Mouse (Mus musculus) midbrain, embryonic 13.5 days (tissue): ENCODE data around the gene Fam120a. TPM values are rescaled to one million over a fixed set of nuclear protein-coding genes. Genes with fewer than 3 reads are reported as not detected.

Experiments used
- ATAC-seq: fragments of 200-750 bp; cut with Nextera tagmentation; 2 replicates; pipeline ENCODE4 v1.8.0; 2017; ENCODE audit warnings: mild to moderate bottlenecking, moderate TSS enrichment, moderate library complexity
- H3K27ac ChIP-seq: fragments of 300-500 bp; sonication (generic); 2 replicates; pipeline ENCODE4 v1.5.1; 2015; ENCODE audit warnings: inconsistent platforms, mild to moderate bottlenecking, moderate library complexity
- H3K27me3 ChIP-seq: fragments of 300-500 bp; sonication (generic); 2 replicates; pipeline ENCODE4 v1.6.1; 2015; ENCODE audit warnings: mild to moderate bottlenecking, inconsistent platforms
- H3K36me3 ChIP-seq: fragments of 300-500 bp; sonication (generic); 2 replicates; pipeline ENCODE4 v1.6.1; 2015; ENCODE audit warnings: mild to moderate bottlenecking, inconsistent platforms
- H3K4me1 ChIP-seq: fragments of 300-500 bp; sonication (generic); replicated peaks from 2 replicates; pipeline ENCODE4 v1.6.1; 2015; ENCODE audit warnings: inconsistent platforms
- H3K4me2 ChIP-seq: fragments of 300-500 bp; sonication (generic); replicated peaks from 2 replicates; pipeline ENCODE4 v1.6.1; 2015; ENCODE audit warnings: moderate library complexity, mild to moderate bottlenecking, inconsistent platforms
- H3K4me3 ChIP-seq: fragments of 300-500 bp; sonication (generic); replicated peaks from 2 replicates; pipeline ENCODE4 v1.5.1; 2015; ENCODE audit warnings: mild to moderate bottlenecking, inconsistent platforms
- H3K9ac ChIP-seq: fragments of 300-500 bp; sonication (generic); replicated peaks from 2 replicates; pipeline ENCODE4 v1.6.1; 2015; ENCODE audit warnings: mild to moderate bottlenecking, inconsistent platforms
- H3K9me3 ChIP-seq: fragments of 300-500 bp; sonication (generic); 2 replicates; pipeline ENCODE4 v1.6.1; 2016; ENCODE audit warnings: mild to moderate bottlenecking, inconsistent platforms
- WGBS: fragments of 180-500 bp; shearing (Covaris S2); methylation state at CpG from one replicate; pipeline ENCODE4 v1.1.7; 2015; 5-methylcytosine and 5-hydroxymethylcytosine counted together
- polyA plus RNA-seq: library from polyadenylated mRNA; unstranded; fragments of >200 nt; fragmentation: Nextera tagmentation; extraction: Ambion mirVana; gene quantifications from 2 replicates; pipeline ENCODE4 v1.2.1, GENCODE M21; 2015

Gene Fam120a
- polyA plus RNA-seq, 1 experiment from 2014 or later, result 12.2 TPM

DNA sequence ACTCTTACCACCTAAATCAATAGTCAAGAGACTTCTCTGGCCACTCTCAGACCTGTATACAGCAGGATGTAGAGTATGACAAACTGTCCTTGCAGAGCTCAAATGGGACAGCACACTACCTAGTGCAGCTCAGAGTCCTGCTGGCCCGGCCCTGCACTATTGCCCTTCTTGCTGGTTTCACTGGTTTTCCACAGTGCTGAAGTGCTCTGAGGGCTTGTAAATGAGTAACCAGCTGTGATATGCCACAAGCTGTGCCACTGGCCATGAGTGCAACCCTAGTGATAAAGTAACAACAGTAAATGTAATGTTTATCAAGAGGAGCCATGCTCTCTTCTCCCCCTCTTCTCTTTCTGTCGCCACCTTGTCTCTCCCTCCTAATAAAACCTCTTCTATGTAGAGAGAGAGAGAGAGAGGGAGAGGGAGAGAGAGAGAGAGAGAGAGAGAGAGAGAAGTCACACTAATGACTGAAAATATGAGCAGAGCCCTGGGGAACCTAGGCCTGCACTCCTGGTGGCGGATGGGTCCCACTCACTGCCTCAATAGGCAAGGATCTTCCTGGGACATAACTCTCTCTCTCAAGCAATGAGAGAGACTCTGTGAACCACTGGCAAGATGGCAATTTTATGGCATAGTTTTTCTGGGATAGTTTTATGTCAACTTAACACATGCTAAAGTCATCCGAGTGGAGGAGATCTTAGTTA is 77.4 kb downstream of the Fam120a start:
- peaks cover 73% of the 10 kb centered on the region for H3K36me3 ChIP-seq
- 96% methylated on average over 4 of the region's 4 CpGs for WGBS
- no peak for ATAC-seq
- H3K27ac ChIP-seq, result no peak overlapping the region
- H3K9me3 ChIP-seq, result no peaks in the 10 kb centered on the region
- H3K4me3 ChIP-seq, result no peak overlapping the region
- no peaks in the 10 kb centered on the region for H3K27me3 ChIP-seq
- no peaks in the 10 kb centered on the region for H3K4me1 ChIP-seq
- H3K4me2 ChIP-seq, result no peak overlapping the region
- H3K9ac ChIP-seq, result no peak overlapping the region

- Histone ChIP-seq H3K27ac (peak overlapping the region; percentile 91), H3K4me3 (peak overlapping the region; percentile 46), H3K36me3 (peaks cover 41% of the 10 kb centered on the region), H3K4me2 (peak overlapping the region; percentile 69), H3K27me3 (no peaks in the 10 kb centered on the region), H3K9ac (peak overlapping the region; percentile 84), H3K9me3 (no peaks in the 10 kb centered on the region), H3K4me1 (peaks cover 8% of the 10 kb centered on the region)
- ATAC-seq, result peak; percentile 99
- under 1% methylated on average over 36 of the region's 36 CpGs for WGBS
Observed at GRCm38 (mm10) chr13:48878534-48878933, 89.3 kb downstream of the Fam120a start.

DNA sequence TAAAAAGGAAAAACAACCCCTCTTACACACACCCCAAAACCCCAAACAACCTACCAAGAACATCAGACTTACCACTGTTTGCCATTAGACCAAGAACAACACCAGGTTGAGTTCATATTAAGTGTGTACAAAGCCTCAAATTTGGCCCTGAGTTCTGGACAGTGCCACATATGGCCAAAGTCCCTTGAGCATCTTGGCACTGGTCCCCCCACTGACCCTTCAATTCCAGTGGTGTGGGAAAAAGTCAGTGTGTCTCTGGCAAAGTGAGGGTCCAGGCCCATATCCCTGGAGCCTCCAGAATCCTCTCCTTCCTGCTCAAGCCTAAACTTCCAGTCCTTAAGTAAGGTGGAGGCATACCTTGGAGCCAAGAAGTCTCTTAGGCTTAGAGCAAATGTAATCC is 90.0 kb downstream of the Fam120a start:
- H3K36me3 ChIP-seq, result peaks cover 36% of the 10 kb centered on the region
- H3K4me3 ChIP-seq, result peak overlapping the region; percentile 46
- peak overlapping the region; percentile 69 for H3K4me2 ChIP-seq
- H3K27me3 ChIP-seq, result no peaks in the 10 kb centered on the region
- H3K9ac ChIP-seq, result peak overlapping the region; percentile 84
- H3K27ac ChIP-seq, result peak overlapping the region; percentile 91
- peak; percentile 6; the same call in 1 of the 2 replicates for ATAC-seq
- peaks cover 9% of the 10 kb centered on the region for H3K4me1 ChIP-seq
- no peaks in the 10 kb centered on the region for H3K9me3 ChIP-seq

DNA sequence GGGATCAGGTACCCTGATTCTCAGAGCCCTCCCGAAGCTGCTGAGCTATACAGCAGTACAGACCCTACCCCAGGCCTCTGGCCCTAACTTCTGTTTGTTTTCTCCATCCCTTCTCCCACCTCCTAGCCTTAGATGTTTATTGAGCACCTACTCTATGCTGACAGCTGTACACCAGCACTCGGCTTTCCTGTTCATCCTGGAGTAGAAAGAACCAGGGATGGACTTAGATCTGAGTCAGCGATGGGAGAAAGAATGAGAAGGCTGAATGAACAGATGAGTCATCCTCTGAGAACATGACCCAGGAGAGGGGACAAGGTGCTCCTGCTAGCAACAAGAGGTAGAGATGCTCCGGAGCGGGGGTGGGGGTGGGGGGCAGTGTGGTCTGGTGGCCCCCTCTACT is 95.1 kb downstream of the Fam120a start:
- Histone ChIP-seq H3K9ac (no peak overlapping the region), H3K4me1 (peaks cover 38% of the 10 kb centered on the region), H3K27ac (no peak overlapping the region), H3K27me3 (no peaks in the 10 kb centered on the region), H3K36me3 (peaks cover 15% of the 10 kb centered on the region), H3K9me3 (no peaks in the 10 kb centered on the region), H3K4me2 (no peak overlapping the region), H3K4me3 (no peak overlapping the region)
- 84% methylated on average over 5 of the region's 5 CpGs for WGBS
- no peak for ATAC-seq

DNA sequence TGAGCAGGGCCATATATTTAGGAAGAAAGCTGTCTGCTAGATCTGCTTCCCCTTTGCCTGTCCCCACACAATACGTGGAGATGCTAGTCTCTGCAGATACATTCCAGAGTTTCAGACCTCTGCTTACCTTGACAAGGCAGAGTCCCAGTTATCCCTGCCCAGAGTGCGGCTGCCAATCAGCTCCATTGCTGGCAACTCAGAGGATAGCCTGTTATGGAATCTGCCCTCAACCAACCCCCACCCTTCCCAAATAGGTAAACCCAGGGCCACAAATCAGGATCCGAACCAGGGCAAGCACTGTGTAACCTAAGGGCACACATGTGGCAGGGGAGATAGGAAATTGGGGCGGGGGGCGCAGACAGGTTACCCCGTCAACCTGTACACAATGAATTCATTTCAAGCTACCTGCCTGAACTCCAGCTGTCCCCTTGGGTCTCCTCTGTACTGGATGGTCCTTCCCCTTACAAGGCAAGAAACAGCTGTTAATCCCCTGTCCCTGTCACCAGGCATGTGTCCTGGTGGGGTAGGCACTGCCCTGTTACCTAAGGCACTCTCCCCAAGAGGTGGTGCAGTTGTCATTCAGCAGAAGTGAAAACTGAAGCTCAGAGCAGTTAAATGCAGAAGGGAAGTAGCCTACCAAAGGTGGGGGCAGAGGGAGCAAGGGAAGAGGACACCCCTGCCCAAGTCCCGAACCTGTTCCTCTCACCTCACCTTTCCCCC is 95.8 kb downstream of the Fam120a start:
- H3K9me3 ChIP-seq, result no peaks in the 10 kb centered on the region
- no peaks in the 10 kb centered on the region for H3K27me3 ChIP-seq
- ATAC-seq, result peak; percentile 16; the same call in 1 of the 2 replicates
- peaks cover 43% of the 10 kb centered on the region for H3K4me1 ChIP-seq
- peak overlapping the region; percentile 95 for H3K4me3 ChIP-seq
- peak overlapping the region; percentile 87 for H3K4me2 ChIP-seq
- 65% methylated on average over 7 of the region's 7 CpGs for WGBS
- H3K36me3 ChIP-seq, result peaks cover 15% of the 10 kb centered on the region
- 0 out of 2 replicates have a peak overlapping the region, but pooled peaks have one; percentile 84 for H3K27ac ChIP-seq
- H3K9ac ChIP-seq, result peak overlapping the region; percentile 97

DNA sequence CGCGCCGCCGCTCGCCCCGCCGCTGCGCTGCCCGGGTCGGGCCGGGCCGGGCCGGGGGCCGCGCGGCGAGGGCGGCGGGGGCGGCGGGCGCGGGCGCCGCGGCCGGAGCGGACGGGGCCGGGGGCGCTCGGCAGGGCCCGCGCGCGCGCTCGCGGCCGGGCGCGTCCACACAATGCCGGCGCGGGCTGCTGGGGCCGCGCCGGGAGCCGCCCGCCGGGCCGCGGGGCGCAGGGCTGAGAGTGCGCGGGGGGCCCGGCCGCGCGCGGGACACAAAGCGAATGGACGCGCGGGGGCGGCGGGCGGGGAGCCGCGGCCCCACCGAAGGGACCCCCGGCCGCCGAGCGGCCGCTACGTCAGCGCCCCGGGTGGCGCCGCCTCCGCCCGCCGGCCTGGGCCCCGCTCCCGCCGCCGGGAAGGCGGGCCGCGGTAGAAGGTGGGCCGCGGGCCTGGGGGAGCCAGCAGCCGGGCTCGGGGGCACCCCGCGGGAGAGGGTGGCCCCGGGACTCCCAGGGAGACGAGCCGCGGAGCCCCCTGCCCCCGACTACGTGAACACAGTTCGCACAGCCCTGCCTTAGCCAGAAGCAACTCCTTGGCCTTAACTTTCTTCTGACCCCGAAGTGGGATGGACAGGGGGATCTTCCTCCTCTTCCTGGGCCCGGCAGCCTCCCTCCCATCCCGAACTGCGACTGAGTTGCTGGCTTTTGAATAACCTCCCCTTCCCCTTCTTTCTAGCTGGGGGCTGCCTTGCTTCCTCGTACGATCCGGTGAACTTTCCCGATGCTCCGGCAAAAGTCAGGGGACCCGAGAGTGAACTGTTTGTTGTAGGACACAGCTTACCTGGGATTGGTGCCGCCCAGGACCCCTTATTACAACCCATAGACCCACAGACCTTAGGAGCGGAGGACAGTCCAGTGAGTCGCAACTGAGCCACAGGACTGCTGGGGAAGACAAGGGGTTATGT is 96.8 kb downstream of the Fam120a start, which contains the start of gene Phf2:
Phf2 (minus strand) TSS at position 349 of the 961 bp plus-strand sequence.
- Histone ChIP-seq H3K9ac (peak within 1 kb of the TSS; percentile 97), H3K4me2 (peak within 1 kb of the TSS; percentile 87), H3K4me3 (peak within 1 kb of the TSS; percentile 95), H3K4me1 (peaks cover 51% of the 10 kb centered on the region), H3K36me3 (peaks cover 5% of the 10 kb centered on the region; the same call in 1 of the 2 replicates), H3K9me3 (no peaks in the 10 kb centered on the region), H3K27me3 (no peaks in the 10 kb centered on the region), H3K27ac (peak within 1 kb of the TSS; percentile 84)
- peak; percentile 55 for ATAC-seq
- WGBS, result 1% methylated on average over 78 of the region's 117 CpGs

DNA sequence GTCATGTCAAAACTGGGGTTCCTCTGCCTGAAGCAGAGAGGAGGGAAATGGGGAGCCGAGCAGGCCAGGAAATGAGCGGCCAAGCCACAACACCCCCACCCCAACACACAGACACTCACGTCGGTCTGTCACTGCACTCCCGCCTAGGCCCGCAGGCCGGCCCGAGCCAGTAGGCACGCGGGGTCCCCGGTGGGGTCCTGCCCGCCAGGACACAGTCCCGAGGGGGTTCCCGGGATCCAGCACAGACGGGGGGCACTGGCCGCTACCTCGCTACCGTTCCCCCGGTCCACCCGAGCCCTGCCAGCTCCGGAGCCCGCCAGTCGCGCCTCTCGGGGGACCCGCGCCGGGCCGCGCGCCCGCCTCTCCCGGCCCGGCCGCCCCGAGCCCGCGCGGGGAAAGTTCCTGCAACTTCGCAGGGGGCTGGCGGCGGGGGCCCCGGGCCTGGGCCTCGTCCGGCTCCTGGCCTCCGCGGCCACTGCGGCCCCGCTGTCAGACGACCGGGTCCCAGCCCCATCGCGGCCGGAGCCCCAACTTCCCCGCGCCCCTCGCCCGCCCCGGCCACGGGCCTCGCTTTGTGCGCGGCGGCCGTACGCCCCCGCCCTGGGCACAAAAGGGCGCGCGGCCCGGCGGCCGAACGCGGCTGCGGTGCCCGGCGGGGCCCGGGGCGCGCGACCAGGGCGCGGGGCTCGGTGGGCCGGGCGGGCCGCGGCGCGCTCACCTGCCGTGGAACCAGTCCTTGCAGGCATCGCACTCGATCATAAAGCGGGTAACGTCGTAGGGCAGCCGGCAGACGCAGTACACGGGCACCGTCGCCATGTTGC is 97.7 kb downstream of the Fam120a start:
- no peaks in the 10 kb centered on the region for H3K9me3 ChIP-seq
- peak overlapping the region; percentile 82 for H3K4me2 ChIP-seq
- H3K4me3 ChIP-seq, result peak overlapping the region; percentile 95
- peak; percentile 49 for ATAC-seq
- 0% methylated on average over 65 of the region's 102 CpGs for WGBS
- H3K4me1 ChIP-seq, result peaks cover 58% of the 10 kb centered on the region
- H3K9ac ChIP-seq, result peak overlapping the region; percentile 97
- peak overlapping the region; percentile 83 for H3K27ac ChIP-seq
- H3K27me3 ChIP-seq, result no peaks in the 10 kb centered on the region
- H3K36me3 ChIP-seq, result 0 out of 2 replicates have a peak, but pooled peaks cover 2% of the 10 kb centered on the region

DNA sequence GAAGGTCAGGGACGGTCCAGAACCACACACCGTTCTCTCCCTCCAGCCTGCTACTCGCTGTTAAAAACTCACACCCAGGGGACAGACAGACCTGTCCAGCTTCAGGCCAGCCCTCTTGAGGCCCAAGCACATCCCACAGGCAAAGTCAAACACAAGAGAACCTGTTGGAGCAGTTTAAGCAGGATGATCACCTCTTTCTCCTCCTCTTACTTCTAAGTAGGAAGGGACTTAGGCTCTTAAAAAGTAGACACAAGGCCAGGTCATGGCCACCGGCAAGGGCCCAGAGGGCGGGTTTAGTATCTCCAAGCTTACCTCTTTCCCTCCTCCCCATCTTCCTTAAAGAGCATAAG is 98.2 kb downstream of the Fam120a start:
- 0 out of 2 replicates have a peak, but pooled peaks have one; percentile 10 for ATAC-seq
- Histone ChIP-seq H3K4me1 (peaks cover 62% of the 10 kb centered on the region), H3K36me3 (no peaks in the 10 kb centered on the region), H3K4me2 (peak overlapping the region; percentile 82), H3K27ac (0 out of 2 replicates have a peak overlapping the region, but pooled peaks have one; percentile 83), H3K9me3 (no peaks in the 10 kb centered on the region), H3K4me3 (peak overlapping the region; percentile 95), H3K27me3 (no peaks in the 10 kb centered on the region), H3K9ac (peak overlapping the region; percentile 97)
- 8% methylated on average over 5 of the region's 5 CpGs for WGBS

GRCm38 (mm10) chr13:48869088-48869487 is 98.7 kb downstream of the Fam120a start:
- ATAC-seq, result no peak
- Histone ChIP-seq H3K36me3 (no peaks in the 10 kb centered on the region), H3K27me3 (no peaks in the 10 kb centered on the region), H3K4me2 (peak overlapping the region; percentile 82), H3K9ac (peak overlapping the region; percentile 97), H3K9me3 (no peaks in the 10 kb centered on the region), H3K4me3 (peak overlapping the region; percentile 95), H3K27ac (no peak overlapping the region), H3K4me1 (peaks cover 64% of the 10 kb centered on the region)
- WGBS, result 20% methylated on average over 5 of the region's 5 CpGs

- Histone ChIP-seq H3K4me3 (no peak overlapping the region), H3K9me3 (no peaks in the 10 kb centered on the region), H3K27ac (no peak overlapping the region), H3K36me3 (peaks cover 3% of the 10 kb centered on the region), H3K4me2 (no peak overlapping the region), H3K4me1 (peaks cover 59% of the 10 kb centered on the region), H3K9ac (0 out of 2 replicates have a peak overlapping the region, but pooled peaks have one; percentile 10), H3K27me3 (no peaks in the 10 kb centered on the region)
- ATAC-seq, result no peak
- WGBS, result 72% methylated on average over 12 of the region's 12 CpGs
Observed at GRCm38 (mm10) chr13:48864673-48865356, 103.0 kb downstream of the Fam120a start.
